Mouse (Mus musculus) CH12.LX (cell line): ENCODE results near the gene Agxt. TPM values are rescaled to one million over a fixed set of nuclear protein-coding genes. Genes with fewer than 3 reads are reported as not detected.

Source experiments
- DNase-seq: peaks from one replicate; pipeline ENCODE4 v3.0.0-alpha.2; 2013; ENCODE audit errors: extremely low read depth
- H3K27ac ChIP-seq: 2 replicates; pipeline ENCODE4 v1.5.1; 2012; ENCODE audit warnings: low read depth, mild to moderate bottlenecking, control low read depth, moderate library complexity; ENCODE audit not compliant: insufficient read depth
- H3K27me3 ChIP-seq: replicated peaks from 2 replicates; pipeline ENCODE3; 2012; ENCODE audit warnings: inconsistent platforms
- H3K36me3 ChIP-seq, 2 experiments: replicated peaks in 1 of 2; 2 replicates each; pipeline versions ENCODE3 to v1.6.1; 2012; ENCODE audit warnings: inconsistent platforms in 1 of 2, low read length in 1 of 2, mild to moderate bottlenecking in 1 of 2, mixed read lengths in 1 of 2, moderate library complexity in 1 of 2; ENCODE audit not compliant: control insufficient read depth in 1 of 2, insufficient read depth in 1 of 2
- H3K4me1 ChIP-seq, 2 experiments: 2 replicates each; pipeline ENCODE4 v1.6.1; 2012; ENCODE audit warnings: inconsistent platforms in 1 of 2, moderate library complexity in 1 of 2; ENCODE audit not compliant: insufficient read depth in 2 of 2, control insufficient read depth in 1 of 2
- H3K4me2 ChIP-seq: 2 replicates; pipeline ENCODE4 v1.6.1; 2012; ENCODE audit warnings: low read depth, mild to moderate bottlenecking, control low read depth; ENCODE audit not compliant: poor library complexity, insufficient read depth, severe bottlenecking
- H3K4me3 ChIP-seq, 3 experiments: fragments of 150-350 bp in 1 of 3; sonication (generic) in 1 of 3; replicated peaks in 1 of 3; 2 replicates each; pipeline versions ENCODE3 to v1.5.1; 2011 to 2012; ENCODE audit warnings: low read depth in 2 of 3, low read length in 2 of 3, mild to moderate bottlenecking in 2 of 3, moderate library complexity in 2 of 3, control low read depth in 1 of 3, improper control_type of control experiment in 1 of 3, inconsistent platforms in 1 of 3, mixed read lengths in 1 of 3; ENCODE audit not compliant: poor library complexity in 1 of 3
- H3K79me2 ChIP-seq: replicated peaks from 2 replicates; pipeline ENCODE4 v1.6.1; 2012; ENCODE audit warnings: mild to moderate bottlenecking, moderate library complexity; ENCODE audit not compliant: control insufficient read depth, poor library complexity, insufficient read depth, severe bottlenecking; ENCODE audit errors: extremely low read depth
- H3K9ac ChIP-seq: 2 replicates; pipeline ENCODE4 v1.6.1; 2012; ENCODE audit warnings: low read depth, mild to moderate bottlenecking, control low read depth, moderate library complexity; ENCODE audit not compliant: insufficient read depth
- H3K9me3 ChIP-seq: replicated peaks from 2 replicates; pipeline ENCODE3; 2012; ENCODE audit warnings: low read length, inconsistent platforms, mixed read lengths
- BHLHE40 ChIP-seq: IDR thresholded peaks from 2 replicates; pipeline ENCODE4 v1.6.1; 2011; ENCODE audit warnings: mild to moderate bottlenecking, low read depth, low read length, improper control_type of control experiment
- CHD1 ChIP-seq: IDR thresholded peaks from 2 replicates; pipeline ENCODE4 v1.6.1; 2012; ENCODE audit warnings: low read depth, low read length, improper control_type of control experiment, inconsistent platforms
- ELF1 ChIP-seq: IDR thresholded peaks from 2 replicates; pipeline ENCODE4 v1.6.1; 2014; ENCODE audit warnings: low read depth, mild to moderate bottlenecking, inconsistent platforms, low read length, improper control_type of control experiment
- EP300 ChIP-seq: IDR thresholded peaks from 2 replicates; pipeline ENCODE4 v1.6.1; 2011; ENCODE audit warnings: low read length, improper control_type of control experiment
- ETS1 ChIP-seq: conservative IDR thresholded peaks from 2 replicates; pipeline ENCODE4 v1.6.1; 2012; ENCODE audit warnings: low read depth, mild to moderate bottlenecking, inconsistent platforms, low read length, improper control_type of control experiment, moderate library complexity
- GABPA ChIP-seq: IDR thresholded peaks from 2 replicates; pipeline ENCODE4 v1.6.1; 2012; ENCODE audit warnings: low read depth, low read length, improper control_type of control experiment, inconsistent platforms; ENCODE audit not compliant: insufficient replicate concordance
- HCFC1 ChIP-seq: IDR thresholded peaks from 2 replicates; pipeline ENCODE4 v1.6.1; 2012; ENCODE audit warnings: low read depth, mild to moderate bottlenecking, inconsistent platforms, low read length, improper control_type of control experiment
- IRF4 ChIP-seq: IDR thresholded peaks from 2 replicates; pipeline ENCODE4 v1.6.1; 2014; ENCODE audit warnings: low read depth, mild to moderate bottlenecking, inconsistent platforms, low read length, improper control_type of control experiment
- JUN ChIP-seq: IDR thresholded peaks from 2 replicates; pipeline ENCODE4 v1.6.1; 2011; ENCODE audit warnings: low read depth, mild to moderate bottlenecking, low read length, improper control_type of control experiment, moderate library complexity; ENCODE audit not compliant: insufficient read depth
- JUND ChIP-seq: conservative IDR thresholded peaks from 2 replicates; pipeline ENCODE4 v1.6.1; 2011; ENCODE audit warnings: low read depth, low read length, improper control_type of control experiment
- MAX ChIP-seq: IDR thresholded peaks from 2 replicates; pipeline ENCODE4 v1.6.1; 2011; ENCODE audit warnings: low read length, improper control_type of control experiment
- MAZ ChIP-seq: IDR thresholded peaks from 2 replicates; pipeline ENCODE4 v1.6.1; 2012; ENCODE audit warnings: low read depth, mild to moderate bottlenecking, inconsistent platforms, low read length, improper control_type of control experiment, moderate library complexity
- NRF1 ChIP-seq: IDR thresholded peaks from 2 replicates; pipeline ENCODE4 v1.6.1; 2014; ENCODE audit warnings: low read depth, mild to moderate bottlenecking, inconsistent platforms, low read length, improper control_type of control experiment, moderate library complexity
- PAX5 ChIP-seq: IDR thresholded peaks from 2 replicates; pipeline ENCODE4 v1.6.1; 2012; ENCODE audit warnings: low read length, inconsistent platforms, mixed read lengths
- POLR2A ChIP-seq: IDR thresholded peaks from 2 replicates; pipeline ENCODE4 v1.6.1; 2011; ENCODE audit warnings: low read depth, mild to moderate bottlenecking, improper control_type of control experiment, low read length
- RAD21 ChIP-seq: IDR thresholded peaks from 2 replicates; pipeline ENCODE4 v1.6.1; 2011; ENCODE audit warnings: low read depth, mild to moderate bottlenecking, low read length, improper control_type of control experiment, moderate library complexity
- SIN3A ChIP-seq: IDR thresholded peaks from 2 replicates; pipeline ENCODE4 v1.6.1; 2012; ENCODE audit warnings: low read length, improper control_type of control experiment, inconsistent platforms
- SMC3 ChIP-seq: IDR thresholded peaks from 2 replicates; pipeline ENCODE4 v1.6.1; 2011; ENCODE audit warnings: low read depth, low read length, improper control_type of control experiment
- TCF12 ChIP-seq: IDR thresholded peaks from 2 replicates; pipeline ENCODE4 v1.6.1; 2014; ENCODE audit warnings: low read depth, mild to moderate bottlenecking, inconsistent platforms, low read length, improper control_type of control experiment
- UBTF ChIP-seq: IDR thresholded peaks from 2 replicates; pipeline ENCODE4 v1.6.1; 2012; ENCODE audit warnings: low read depth, mild to moderate bottlenecking, inconsistent platforms, low read length, improper control_type of control experiment, moderate library complexity
- USF1 ChIP-seq: IDR thresholded peaks from 2 replicates; pipeline ENCODE4 v1.6.1; 2014; ENCODE audit warnings: low read depth, mild to moderate bottlenecking, inconsistent platforms, low read length, improper control_type of control experiment
- ZKSCAN1 ChIP-seq: IDR thresholded peaks from 2 replicates; pipeline ENCODE4 v1.6.1; 2012; ENCODE audit warnings: low read depth, inconsistent platforms, low read length, improper control_type of control experiment, borderline replicate concordance
- ZMIZ1 ChIP-seq: IDR thresholded peaks from 2 replicates; pipeline ENCODE4 v1.6.1; 2012; ENCODE audit warnings: low read depth, mild to moderate bottlenecking, inconsistent platforms, low read length, improper control_type of control experiment
- ZNF384 ChIP-seq: IDR thresholded peaks from 2 replicates; pipeline ENCODE4 v1.6.1; 2012; ENCODE audit warnings: low read depth, low read length, improper control_type of control experiment, inconsistent platforms
- dilution Hi-C: fragments of 300-500 bp; cut with MboI; formaldehyde crosslinking; loops from 2 replicates; pipeline ENCODE4 v1.14.3; 2020; ENCODE audit warnings: low sequenced_read_pairs; ENCODE audit not compliant: extremely low pct_unique_long_range_greater_than_20kb, extremely low pct_ligation_motif_present
- in situ Hi-C: fragments of 300-500 bp; cut with MboI; formaldehyde crosslinking; loops from 3 replicates; pipeline ENCODE4 v1.14.3; 2019; ENCODE audit warnings: low sequenced_read_pairs, low pct_ligation_motif_present, low pct_unique_long_range_greater_than_20kb, mixed read lengths
- polyA plus RNA-seq: library from polyadenylated mRNA; unstranded; fragments of >175 nt; gene quantifications from 2 replicates; pipeline ENCODE4 v1.2.1, GENCODE M21; 2012; ENCODE audit warnings: low read depth; ENCODE audit not compliant: insufficient read length
- total RNA-seq, 2 experiments: library from RNA; depleted of rRNA; stranded (reverse); fragments of 300-350 nt in 1 of 2; fragments of >200 nt in 1 of 2; gene quantifications; 2 replicates each; pipeline ENCODE4 v1.2.3; 2012 to 2014

Agxt gene
- total and polyA plus RNA-seq, 3 experiments, result not detected

GRCm38 (mm10) chr1:93138534-93138933 lies 3.5 kb downstream of the Agxt start:
- Histone ChIP-seq H3K27me3 (peaks cover 98% of the 10 kb centered on the region), H3K36me3 (no peaks in the 10 kb centered on the region), H3K9me3 (no peaks in the 10 kb centered on the region), H3K4me1 (no peaks in the 10 kb centered on the region), H3K4me2 (no peak overlapping the region), H3K27ac (no peak overlapping the region), H3K4me3 (no peak overlapping the region), H3K79me2 (no peaks in the 10 kb centered on the region), H3K9ac (no peak overlapping the region)
- no peak for TF ChIP-seq HCFC1
- TF ChIP-seq JUND, result no peak
- no peak for TF ChIP-seq ZNF384
- TF ChIP-seq SIN3A, result no peak
- no peak for TF ChIP-seq GABPA
- TF ChIP-seq ELF1, result no peak
- no peak for TF ChIP-seq ZMIZ1
- no peak for TF ChIP-seq CHD1
- no peak for TF ChIP-seq IRF4
- TF ChIP-seq EP300, result no peak
- no peak for TF ChIP-seq NRF1
- TF ChIP-seq RAD21, result no peak
- no peak for TF ChIP-seq MAZ
- no peak for TF ChIP-seq UBTF
- no peak for TF ChIP-seq POLR2A
- TF ChIP-seq ZKSCAN1, result no peak
- no peak for TF ChIP-seq TCF12
- TF ChIP-seq USF1, result no peak
- in situ Hi-C loops (no loop called here), dilution Hi-C loops (no loop called here)
- no peak for DNase-seq

- Histone ChIP-seq H3K27ac (no peak overlapping the region), H3K9me3 (no peaks in the 10 kb centered on the region), H3K4me2 (no peak overlapping the region), H3K4me1 (no peaks in the 10 kb centered on the region), H3K79me2 (no peaks in the 10 kb centered on the region), H3K4me3 (no peak overlapping the region), H3K27me3 (peaks cover 98% of the 10 kb centered on the region), H3K36me3 (no peaks in the 10 kb centered on the region), H3K9ac (no peak overlapping the region)
- in situ Hi-C loops (no loop called here), dilution Hi-C loops (no loop called here)
- TF ChIP-seq SMC3 (no peak), USF1 (no peak), CHD1 (no peak), HCFC1 (no peak), SIN3A (no peak), ETS1 (no peak), PAX5 (no peak), JUND (no peak), MAZ (no peak), ELF1 (no peak), IRF4 (no peak), JUN (no peak), MAX (no peak), BHLHE40 (no peak)
- DNase-seq, result no peak
These were observed 4.7 kb downstream of the Agxt start for GRCm38 (mm10) chr1:93139713-93140112.
